Mouse (Mus musculus) heart, embryonic 13.5 days (tissue): ENCODE data around the gene Kirrel3. TPM values are rescaled to one million over a fixed set of nuclear protein-coding genes. Genes with fewer than 3 reads are reported as not detected.

ENCODE experiments used
- ATAC-seq: fragments of 200-750 bp; cut with Nextera tagmentation; 2 replicates; pipeline ENCODE4 v1.8.0; 2017; ENCODE audit warnings: moderate TSS enrichment; ENCODE audit not compliant: insufficient number of reproducible peaks, low FRiP score, low TSS enrichment; ENCODE audit errors: extremely low read depth
- H3K27ac ChIP-seq: fragments of 300-500 bp; sonication (generic); replicated peaks from 2 replicates; pipeline ENCODE4 v1.5.1; 2015; ENCODE audit warnings: moderate library complexity, mild to moderate bottlenecking, inconsistent platforms
- H3K27me3 ChIP-seq: fragments of 300-500 bp; sonication (generic); replicated peaks from 2 replicates; pipeline ENCODE4 v1.6.1; 2015; ENCODE audit warnings: mild to moderate bottlenecking, inconsistent platforms
- H3K36me3 ChIP-seq: fragments of 300-500 bp; sonication (generic); 2 replicates; pipeline ENCODE4 v1.6.1; 2015; ENCODE audit warnings: mild to moderate bottlenecking, inconsistent platforms
- H3K4me1 ChIP-seq: fragments of 300-500 bp; sonication (generic); 2 replicates; pipeline ENCODE4 v1.6.1; 2015; ENCODE audit warnings: inconsistent platforms
- H3K4me2 ChIP-seq: fragments of 300-500 bp; sonication (generic); 2 replicates; pipeline ENCODE4 v1.6.1; 2015; ENCODE audit warnings: inconsistent platforms, mild to moderate bottlenecking, moderate library complexity
- H3K4me3 ChIP-seq: fragments of 300-500 bp; sonication (generic); 2 replicates; pipeline ENCODE4 v1.5.1; 2015; ENCODE audit warnings: moderate library complexity, mild to moderate bottlenecking, inconsistent platforms
- H3K9ac ChIP-seq: fragments of 300-500 bp; sonication (generic); 2 replicates; pipeline ENCODE4 v1.6.1; 2015; ENCODE audit warnings: inconsistent platforms, mild to moderate bottlenecking, moderate library complexity
- H3K9me3 ChIP-seq: fragments of 300-500 bp; sonication (generic); 2 replicates; pipeline ENCODE4 v1.6.1; 2016; ENCODE audit warnings: inconsistent platforms
- WGBS: fragments of 180-500 bp; shearing (Covaris S2); methylation state at CpG from one replicate; pipeline ENCODE4 v1.1.7; 2015; ENCODE audit warnings: mixed read lengths; 5-methylcytosine and 5-hydroxymethylcytosine counted together
- polyA plus RNA-seq: library from polyadenylated mRNA; unstranded; fragments of >200 nt; fragmentation: Nextera tagmentation; extraction: Ambion mirVana; gene quantifications from 2 replicates; pipeline ENCODE4 v1.2.1, GENCODE M21; 2015

The Kirrel3 gene
- polyA plus RNA-seq, 1 experiment from 2014 or later = 1.0 TPM

- H3K27ac ChIP-seq = peak overlapping the region; percentile 84
- WGBS = 20% methylated on average over 15 of the region's 15 CpGs
- peak overlapping the region; percentile 27; the same call in 1 of the 2 replicates for H3K4me2 ChIP-seq
- H3K9me3 ChIP-seq = no peaks in the 10 kb centered on the region
- no peak for ATAC-seq
- H3K9ac ChIP-seq = peak overlapping the region; percentile 52
- peaks cover 26% of the 10 kb centered on the region for H3K36me3 ChIP-seq
- no peaks in the 10 kb centered on the region for H3K27me3 ChIP-seq
- H3K4me1 ChIP-seq = peaks cover 62% of the 10 kb centered on the region
- no peak overlapping the region for H3K4me3 ChIP-seq
Measured at GRCm38 (mm10) chr9:35044458-35044857, 558.8 kb downstream of the Kirrel3 start.

DNA sequence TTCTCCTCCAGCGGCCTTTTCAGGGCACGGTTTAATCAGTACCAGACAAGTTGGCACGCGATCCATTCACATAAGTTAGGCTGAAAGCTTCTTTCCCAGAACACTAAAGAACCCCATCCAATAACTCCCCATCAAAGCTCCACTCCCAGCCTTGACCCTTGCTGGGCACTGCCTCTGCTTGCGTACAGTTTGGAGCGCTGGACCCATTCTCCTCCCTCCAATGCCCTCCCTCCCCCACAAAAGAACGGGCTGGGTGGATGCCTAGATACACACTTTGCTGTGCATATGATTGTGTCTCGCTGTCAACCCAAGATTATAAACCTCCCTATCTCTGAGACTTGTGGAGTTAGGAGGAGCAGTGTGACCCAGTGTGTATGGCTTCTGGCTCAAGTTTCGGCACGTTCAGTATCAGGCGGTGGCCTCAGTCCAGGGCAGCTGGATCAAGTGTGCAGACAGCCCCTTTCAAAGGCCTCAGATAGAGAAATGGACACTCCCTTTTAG lies 559.4 kb downstream of the Kirrel3 start:
- Histone ChIP-seq H3K9me3 (no peaks in the 10 kb centered on the region), H3K36me3 (peaks cover 31% of the 10 kb centered on the region), H3K27me3 (no peaks in the 10 kb centered on the region), H3K27ac (peak overlapping the region; percentile 84), H3K4me1 (peaks cover 61% of the 10 kb centered on the region), H3K9ac (no peak overlapping the region), H3K4me3 (no peak overlapping the region), H3K4me2 (peak overlapping the region; percentile 27)
- 42% methylated on average over 11 of the region's 11 CpGs for WGBS
- peak; percentile 62 for ATAC-seq

DNA sequence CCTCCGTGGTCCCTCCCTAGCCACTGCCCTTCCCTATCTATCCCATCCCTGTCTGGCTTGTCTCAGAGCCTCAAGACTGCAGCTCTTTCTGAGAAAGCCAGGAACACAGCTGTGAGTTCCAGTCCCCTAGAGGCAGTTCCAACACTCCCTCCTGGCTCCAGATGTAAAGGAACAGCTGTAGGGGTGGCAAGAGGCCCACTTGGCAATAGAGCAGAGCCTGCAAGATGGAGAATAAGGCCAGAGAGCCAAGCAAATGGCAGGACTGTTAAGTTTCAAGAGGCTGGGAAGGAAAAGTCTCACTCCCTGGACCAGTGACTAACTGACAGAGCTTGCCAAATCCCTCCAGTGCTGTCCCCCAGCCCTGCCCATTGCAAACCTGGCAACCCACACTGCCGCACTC lies 560.1 kb downstream of the Kirrel3 start:
- H3K4me2 ChIP-seq = peak overlapping the region; percentile 27
- no peaks in the 10 kb centered on the region for H3K27me3 ChIP-seq
- no peak overlapping the region for H3K9ac ChIP-seq
- peaks cover 35% of the 10 kb centered on the region for H3K36me3 ChIP-seq
- peak; percentile 29; the same call in 1 of the 2 replicates for ATAC-seq
- WGBS = 53% methylated on average over 2 of the region's 2 CpGs
- H3K4me1 ChIP-seq = peaks cover 61% of the 10 kb centered on the region
- H3K4me3 ChIP-seq = no peak overlapping the region
- H3K9me3 ChIP-seq = no peaks in the 10 kb centered on the region
- H3K27ac ChIP-seq = peak overlapping the region; percentile 84

GRCm38 (mm10) chr9:35048449-35048848 lies 562.8 kb downstream of the Kirrel3 start:
- 58% methylated on average over 6 of the region's 6 CpGs for WGBS
- Histone ChIP-seq H3K27ac (no peak overlapping the region), H3K9me3 (no peaks in the 10 kb centered on the region), H3K4me3 (no peak overlapping the region), H3K36me3 (peaks cover 51% of the 10 kb centered on the region), H3K4me1 (peaks cover 65% of the 10 kb centered on the region), H3K27me3 (no peaks in the 10 kb centered on the region; the same call in 1 of the 2 replicates), H3K9ac (no peak overlapping the region), H3K4me2 (no peak overlapping the region)
- no peak for ATAC-seq

DNA sequence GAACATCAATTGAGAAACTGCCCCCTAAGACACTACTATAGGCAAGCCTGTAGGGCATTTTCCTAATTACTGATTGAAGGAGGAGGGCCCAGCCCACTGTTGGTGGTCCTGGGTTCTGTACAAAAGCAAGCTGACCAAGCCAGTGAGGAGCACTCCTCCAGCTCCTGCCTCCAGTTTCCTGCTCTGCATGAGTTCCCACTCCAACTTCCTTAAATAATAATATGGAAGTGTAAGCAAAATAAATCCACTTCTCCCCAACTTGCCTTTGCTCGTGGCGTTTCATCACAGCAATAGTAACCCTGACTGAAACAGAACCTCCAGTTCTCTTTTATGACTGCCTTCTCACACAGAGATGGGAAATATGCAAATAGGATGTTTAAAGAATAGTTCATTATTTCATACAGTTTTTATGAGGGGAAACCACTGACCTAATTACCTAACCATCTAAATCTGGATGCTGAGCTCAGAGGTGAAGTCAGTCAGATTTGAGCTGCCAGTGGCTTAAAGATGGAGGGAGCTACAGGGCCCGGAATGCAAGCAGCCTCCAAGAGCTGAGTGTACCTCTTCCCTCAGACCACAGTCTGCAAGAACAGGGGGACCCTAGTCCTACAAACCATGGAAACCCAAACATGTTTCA lies 564.3 kb downstream of the Kirrel3 start:
- Histone ChIP-seq H3K4me1 (peaks cover 50% of the 10 kb centered on the region), H3K27me3 (peaks cover 5% of the 10 kb centered on the region; the same call in 1 of the 2 replicates), H3K9me3 (no peaks in the 10 kb centered on the region), H3K4me3 (no peak overlapping the region), H3K9ac (no peak overlapping the region), H3K27ac (no peak overlapping the region), H3K36me3 (peaks cover 64% of the 10 kb centered on the region), H3K4me2 (no peak overlapping the region)
- ATAC-seq = no peak
- WGBS = 69% methylated on average over 3 of the region's 3 CpGs

DNA sequence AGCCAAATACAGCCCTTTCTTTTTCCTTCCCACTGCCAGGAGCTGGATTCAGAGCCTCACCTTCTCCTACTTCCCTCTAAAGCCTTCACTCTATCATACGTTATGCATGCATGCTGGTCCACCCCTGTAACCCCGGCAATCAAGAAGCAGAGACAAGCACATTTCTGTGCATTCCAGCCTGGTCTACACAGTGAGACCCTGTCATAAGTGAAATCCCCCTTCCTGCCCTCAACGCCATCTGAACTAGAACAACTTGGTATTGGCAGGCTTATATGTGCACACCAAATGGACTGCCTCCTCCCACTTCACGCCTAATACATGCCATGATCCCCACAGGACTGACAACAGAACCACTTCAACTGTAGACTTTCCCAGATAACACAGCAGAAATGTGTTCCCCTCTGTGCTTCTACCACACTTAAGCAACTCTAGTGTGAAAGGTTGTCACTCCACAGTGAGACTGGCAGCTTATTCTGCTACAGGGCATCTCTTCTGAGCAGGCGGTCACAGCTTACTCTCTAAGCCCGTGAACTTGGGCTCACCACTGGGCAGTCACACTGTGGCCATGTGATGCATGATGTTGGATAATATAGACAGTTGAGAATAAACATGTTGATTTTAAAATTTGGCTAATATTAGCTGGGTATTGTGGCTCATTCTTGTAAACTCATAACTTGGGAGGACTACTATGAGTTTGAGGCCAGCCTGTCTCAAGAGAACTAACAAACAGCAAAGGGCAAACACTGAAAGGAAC lies 565.2 kb downstream of the Kirrel3 start:
- Histone ChIP-seq H3K9ac (no peak overlapping the region), H3K36me3 (peaks cover 64% of the 10 kb centered on the region), H3K27me3 (peaks cover 8% of the 10 kb centered on the region; the same call in 1 of the 2 replicates), H3K9me3 (no peaks in the 10 kb centered on the region), H3K4me2 (no peak overlapping the region), H3K4me1 (peaks cover 41% of the 10 kb centered on the region), H3K27ac (0 out of 2 replicates have a peak overlapping the region, but pooled peaks have one; percentile 18), H3K4me3 (no peak overlapping the region)
- no peak for ATAC-seq
- 81% methylated on average over 6 of the region's 6 CpGs for WGBS

- H3K9me3 ChIP-seq = no peaks in the 10 kb centered on the region
- H3K4me3 ChIP-seq = no peak overlapping the region
- peaks cover 64% of the 10 kb centered on the region for H3K36me3 ChIP-seq
- ATAC-seq = no peak
- H3K9ac ChIP-seq = no peak overlapping the region
- H3K4me2 ChIP-seq = no peak overlapping the region
- WGBS = 47% methylated on average over 4 of the region's 4 CpGs
- H3K27me3 ChIP-seq = peaks cover 8% of the 10 kb centered on the region; the same call in 1 of the 2 replicates
- H3K27ac ChIP-seq = no peak overlapping the region
- H3K4me1 ChIP-seq = peaks cover 34% of the 10 kb centered on the region
Measured at GRCm38 (mm10) chr9:35051666-35052065, 566.0 kb downstream of the Kirrel3 start.

- H3K36me3 ChIP-seq = peaks cover 54% of the 10 kb centered on the region
- peaks cover 8% of the 10 kb centered on the region; the same call in 1 of the 2 replicates for H3K27me3 ChIP-seq
- no peak overlapping the region for H3K27ac ChIP-seq
- H3K4me1 ChIP-seq = peaks cover 34% of the 10 kb centered on the region
- no peak overlapping the region for H3K4me2 ChIP-seq
- 77% methylated on average over 4 of the region's 4 CpGs for WGBS
- ATAC-seq = no peak
- no peak overlapping the region for H3K4me3 ChIP-seq
- no peak overlapping the region for H3K9ac ChIP-seq
- H3K9me3 ChIP-seq = no peaks in the 10 kb centered on the region
Measured at GRCm38 (mm10) chr9:35052671-35053070, 567.0 kb downstream of the Kirrel3 start.

- no peak overlapping the region for H3K27ac ChIP-seq
- H3K4me3 ChIP-seq = no peak overlapping the region
- H3K9ac ChIP-seq = no peak overlapping the region
- ATAC-seq = no peak
- H3K4me1 ChIP-seq = peaks cover 34% of the 10 kb centered on the region
- WGBS = 87% methylated on average over 16 of the region's 16 CpGs
- peaks cover 8% of the 10 kb centered on the region; the same call in 1 of the 2 replicates for H3K27me3 ChIP-seq
- no peak overlapping the region for H3K4me2 ChIP-seq
- H3K36me3 ChIP-seq = peaks cover 50% of the 10 kb centered on the region
- no peaks in the 10 kb centered on the region for H3K9me3 ChIP-seq
Measured at GRCm38 (mm10) chr9:35053081-35053480, 567.4 kb downstream of the Kirrel3 start.

GRCm38 (mm10) chr9:35053669-35054068 lies 568.0 kb downstream of the Kirrel3 start:
- no peaks in the 10 kb centered on the region for H3K9me3 ChIP-seq
- H3K4me2 ChIP-seq = no peak overlapping the region
- ATAC-seq = no peak
- H3K27me3 ChIP-seq = peaks cover 8% of the 10 kb centered on the region; the same call in 1 of the 2 replicates
- H3K27ac ChIP-seq = no peak overlapping the region
- H3K4me3 ChIP-seq = no peak overlapping the region
- peaks cover 35% of the 10 kb centered on the region for H3K4me1 ChIP-seq
- peaks cover 46% of the 10 kb centered on the region for H3K36me3 ChIP-seq
- no peak overlapping the region for H3K9ac ChIP-seq
- 89% methylated on average over 3 of the region's 3 CpGs for WGBS

DNA sequence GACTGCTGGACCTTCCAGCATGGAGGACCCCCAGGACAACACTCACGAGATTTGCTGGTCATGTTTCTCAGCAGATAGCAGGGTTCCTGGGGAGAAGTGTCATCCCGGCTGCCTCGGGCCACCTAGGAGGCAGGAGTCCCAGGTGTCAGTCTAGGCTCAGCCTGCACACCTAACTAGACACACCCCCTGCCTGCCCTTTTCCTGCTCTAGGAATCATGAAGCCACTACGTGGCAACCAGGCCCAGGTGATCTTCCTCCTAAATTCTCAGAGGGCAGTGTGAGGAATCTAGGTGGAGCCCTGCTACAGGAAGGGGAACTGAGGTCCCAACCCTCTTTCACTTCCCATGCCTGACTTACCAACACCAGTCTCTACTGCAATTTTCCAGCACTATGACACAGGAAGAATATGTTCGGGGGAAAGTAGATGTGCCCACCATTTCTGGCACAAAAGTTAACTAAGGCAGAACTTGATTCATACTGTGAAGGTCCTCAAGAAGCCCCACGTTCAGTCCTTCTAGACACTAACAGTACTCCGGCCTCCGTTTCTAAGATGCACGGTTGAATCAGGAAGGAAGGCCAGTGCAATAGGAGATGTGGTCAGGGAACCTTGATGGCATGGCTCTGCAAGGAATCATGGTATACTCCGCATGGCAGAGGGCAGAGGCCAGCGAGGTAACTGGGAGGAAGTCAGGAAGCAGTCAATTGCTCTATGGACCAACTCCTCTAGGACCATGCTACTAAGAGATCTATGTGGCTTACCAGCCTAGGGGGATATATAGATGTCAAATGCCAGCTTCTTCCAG lies 570.0 kb downstream of the Kirrel3 start:
- Histone ChIP-seq H3K4me2 (no peak overlapping the region), H3K27me3 (peaks cover 8% of the 10 kb centered on the region; the same call in 1 of the 2 replicates), H3K9me3 (no peaks in the 10 kb centered on the region), H3K4me3 (no peak overlapping the region), H3K9ac (no peak overlapping the region), H3K27ac (no peak overlapping the region), H3K4me1 (peaks cover 31% of the 10 kb centered on the region), H3K36me3 (peaks cover 29% of the 10 kb centered on the region)
- no peak for ATAC-seq
- 78% methylated on average over 11 of the region's 11 CpGs for WGBS
